Mouse (Mus musculus): ENCODE data around the gene Polr1d.

Gene Polr1d

DNA sequence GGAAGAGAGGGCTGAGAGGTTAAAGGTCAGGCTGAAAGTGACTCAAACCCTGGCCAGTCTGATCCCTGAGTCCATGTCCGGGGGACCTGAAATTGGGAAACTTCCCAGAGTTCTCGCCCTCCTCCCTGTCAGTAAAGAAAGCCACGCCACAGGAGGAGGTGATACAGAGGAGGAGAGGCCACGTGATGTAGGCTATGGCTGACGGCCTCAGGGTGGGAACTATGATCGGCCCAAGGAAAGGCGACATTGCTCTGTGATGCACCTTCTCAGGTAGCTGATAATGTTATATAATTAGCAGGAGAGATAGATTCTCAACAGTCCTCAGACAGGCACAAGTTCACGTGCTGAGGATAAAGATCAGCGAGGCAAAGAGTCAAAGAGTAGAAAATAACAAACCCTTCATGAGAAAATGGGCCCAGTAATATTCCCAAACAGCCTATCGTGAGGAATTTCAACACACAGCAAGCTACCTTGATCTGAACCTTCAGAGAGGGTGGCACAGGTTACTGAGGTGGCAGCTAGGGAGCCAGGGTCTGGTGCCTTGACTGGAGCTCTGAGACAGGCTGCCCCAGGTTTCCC lies 20.0 kb upstream of the Polr1d start:
- no peak for DNase-seq

DNA sequence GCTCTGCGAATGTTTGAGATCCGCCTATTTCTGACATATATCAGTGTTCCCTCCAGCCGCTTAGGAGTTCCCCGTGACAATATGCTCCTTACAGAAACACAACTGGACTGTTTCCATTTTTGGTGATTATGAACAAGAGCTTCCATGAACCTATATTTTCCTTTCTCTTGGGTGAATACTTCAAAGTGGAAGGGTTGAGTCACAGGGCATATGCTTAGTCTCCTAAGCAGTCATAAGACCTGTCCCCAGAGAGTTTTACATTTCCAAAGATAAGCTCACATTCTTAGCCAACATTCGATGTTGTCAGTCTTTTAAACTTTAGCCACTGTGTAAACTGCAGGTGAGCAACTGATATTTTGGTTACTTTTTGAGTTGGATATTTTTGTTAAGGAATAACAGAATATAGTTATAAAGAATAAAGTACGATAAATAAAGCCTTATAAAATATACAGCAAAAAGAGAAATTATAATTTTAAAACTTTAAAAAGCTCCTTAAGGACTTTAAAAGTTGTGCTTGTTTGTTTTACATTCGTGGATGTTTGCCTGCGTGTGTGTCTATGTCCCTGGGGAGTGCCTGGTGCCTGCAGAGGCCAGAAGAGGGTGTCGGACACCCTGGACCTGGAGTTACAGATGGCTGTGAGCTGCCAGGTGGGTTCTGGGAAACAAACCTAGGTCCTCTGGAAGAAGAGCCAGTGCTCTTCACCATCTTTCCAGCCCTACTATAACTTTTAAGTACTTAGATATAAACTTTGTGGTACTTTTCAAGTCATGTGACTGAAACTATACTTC lies 19.0 kb upstream of the Polr1d start:
- DNase-seq, result no peak

DNA sequence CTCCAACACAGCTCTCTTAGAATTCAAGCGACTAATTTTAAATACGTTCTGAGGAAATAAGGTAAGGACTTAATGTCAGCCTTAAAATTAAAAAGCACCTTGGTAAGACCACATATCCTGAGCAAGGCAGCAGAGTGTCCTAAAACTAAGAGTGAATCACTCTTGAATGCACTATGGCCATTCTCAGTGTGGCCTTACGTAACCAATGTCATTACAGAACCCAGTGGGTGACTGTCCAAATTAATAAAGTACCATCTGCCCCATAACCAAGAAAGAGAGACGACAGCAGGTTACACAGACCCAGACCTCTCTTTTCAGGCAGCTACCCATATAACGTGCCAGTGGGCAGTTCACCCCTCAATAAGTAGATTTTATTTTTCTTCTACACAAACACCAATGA lies 18.2 kb upstream of the Polr1d start:
- no peak for DNase-seq

DNA sequence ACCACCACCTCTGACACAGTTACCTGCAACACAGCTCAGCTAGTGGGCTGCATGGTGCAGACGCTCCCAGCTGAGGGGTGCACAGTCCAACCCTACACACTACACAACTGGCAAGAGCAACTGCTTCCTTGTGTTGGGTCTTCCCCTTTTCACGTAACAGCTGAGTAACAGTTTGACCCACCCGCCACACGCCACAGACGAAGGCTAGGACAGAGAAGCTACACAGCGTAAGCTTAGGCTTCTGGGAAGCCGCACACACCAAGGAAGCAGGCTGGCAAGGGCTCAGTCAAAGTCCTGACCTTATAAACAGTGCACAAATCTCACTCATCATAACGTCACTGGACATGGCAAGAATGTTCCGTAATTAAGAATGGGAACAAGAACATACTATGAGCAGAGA lies 17.5 kb upstream of the Polr1d start:
- DNase-seq, result no peak

DNA sequence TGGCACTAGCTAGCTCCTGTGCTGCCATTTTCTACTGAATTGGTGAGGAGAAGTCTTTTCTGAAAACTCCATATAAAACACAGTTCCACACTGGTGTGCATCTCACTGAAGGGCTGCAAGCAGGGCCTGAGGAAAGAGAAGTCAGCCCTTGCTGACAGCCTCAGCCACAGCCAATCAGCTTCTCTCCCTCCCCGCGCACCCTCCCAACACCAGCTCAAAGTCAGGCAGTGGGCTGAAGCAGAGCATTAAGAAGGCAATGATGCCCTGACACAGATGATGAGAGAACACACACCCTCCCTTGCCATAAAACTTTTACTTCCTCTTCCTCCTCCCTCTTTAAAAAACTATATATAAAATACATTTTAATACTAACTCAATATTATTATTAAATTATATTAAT lies 16.8 kb upstream of the Polr1d start:
- DNase-seq, result peak; percentile 34

DNA sequence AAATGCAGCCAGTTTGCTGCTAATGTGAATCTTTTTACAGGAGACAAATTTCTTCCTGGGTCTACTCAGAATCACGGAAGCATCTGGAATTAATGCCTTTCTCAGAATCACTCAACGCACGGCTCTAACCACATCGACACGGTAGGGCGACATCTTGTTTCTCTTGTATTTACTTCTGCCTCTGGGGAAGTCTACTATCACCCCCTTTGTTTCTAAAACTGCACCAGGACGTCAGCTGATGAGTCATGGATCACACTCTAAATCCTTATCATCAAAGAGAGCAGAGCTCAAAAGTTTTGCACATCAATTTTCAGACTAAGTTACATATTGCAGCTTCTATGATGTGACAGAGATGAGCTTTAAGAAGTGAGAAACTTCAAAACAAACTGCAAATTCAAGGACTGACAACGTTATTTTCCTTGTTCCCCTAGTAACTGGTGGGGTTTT lies 13.6 kb upstream of the Polr1d start:
- DNase-seq, result no peak

DNA sequence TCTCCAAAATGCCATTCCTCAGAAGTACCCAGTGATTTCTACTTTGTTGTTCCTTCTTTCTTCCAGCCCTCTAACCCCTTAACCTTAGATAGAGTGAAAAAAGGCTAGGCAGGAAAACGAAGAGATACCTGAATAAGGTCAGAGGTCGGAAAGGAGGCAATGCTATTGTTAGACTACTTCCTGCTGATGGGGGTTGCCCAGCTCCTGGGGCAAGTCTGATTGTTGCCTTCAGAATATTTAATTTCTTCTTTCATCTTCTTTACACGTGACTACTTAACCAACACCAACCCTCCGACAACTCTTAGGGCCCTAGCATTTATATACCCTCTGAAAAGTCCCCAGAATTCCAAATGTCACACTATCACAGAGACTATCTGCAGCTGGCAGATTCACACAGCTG lies 10.7 kb upstream of the Polr1d start:
- no peak for DNase-seq

DNA sequence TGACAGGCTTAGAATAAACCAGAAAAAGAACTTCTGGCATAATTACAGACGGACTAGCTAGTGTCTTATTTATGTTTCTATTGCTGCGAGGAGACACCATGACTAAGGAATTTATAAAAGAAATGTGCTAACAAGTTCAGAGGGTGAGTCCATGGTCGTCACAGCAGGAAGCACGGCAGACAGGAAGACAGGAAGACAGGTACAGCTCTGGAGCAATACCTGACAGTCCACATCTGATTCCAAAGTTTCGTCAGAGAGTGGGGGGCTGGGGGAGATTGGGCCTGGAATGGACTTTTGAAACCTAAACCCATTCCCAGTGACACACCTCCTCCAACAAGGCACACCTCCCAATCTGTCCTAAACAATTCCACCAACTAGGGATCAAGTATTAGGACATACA lies 9.9 kb upstream of the Polr1d start:
- no peak for DNase-seq

DNA sequence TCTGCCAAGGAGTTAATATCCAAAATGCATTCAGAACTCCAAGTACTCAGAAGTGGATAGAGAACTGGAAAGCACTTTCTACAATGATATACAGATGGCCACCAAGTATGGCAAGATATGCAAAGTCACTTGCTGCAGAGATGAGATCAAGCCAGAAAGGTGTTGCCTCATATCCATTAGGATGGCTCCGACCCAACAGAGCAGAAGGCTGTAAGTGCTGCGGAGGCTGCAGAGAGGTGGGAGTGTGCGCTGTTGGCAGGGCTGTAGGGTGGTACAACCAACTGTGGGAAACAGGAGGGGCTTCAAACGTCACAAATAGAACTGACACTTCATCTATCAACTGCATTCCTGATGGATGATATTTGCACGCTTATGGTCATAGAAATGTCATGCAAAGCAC lies 8.0 kb upstream of the Polr1d start:
- no peak for DNase-seq

DNA sequence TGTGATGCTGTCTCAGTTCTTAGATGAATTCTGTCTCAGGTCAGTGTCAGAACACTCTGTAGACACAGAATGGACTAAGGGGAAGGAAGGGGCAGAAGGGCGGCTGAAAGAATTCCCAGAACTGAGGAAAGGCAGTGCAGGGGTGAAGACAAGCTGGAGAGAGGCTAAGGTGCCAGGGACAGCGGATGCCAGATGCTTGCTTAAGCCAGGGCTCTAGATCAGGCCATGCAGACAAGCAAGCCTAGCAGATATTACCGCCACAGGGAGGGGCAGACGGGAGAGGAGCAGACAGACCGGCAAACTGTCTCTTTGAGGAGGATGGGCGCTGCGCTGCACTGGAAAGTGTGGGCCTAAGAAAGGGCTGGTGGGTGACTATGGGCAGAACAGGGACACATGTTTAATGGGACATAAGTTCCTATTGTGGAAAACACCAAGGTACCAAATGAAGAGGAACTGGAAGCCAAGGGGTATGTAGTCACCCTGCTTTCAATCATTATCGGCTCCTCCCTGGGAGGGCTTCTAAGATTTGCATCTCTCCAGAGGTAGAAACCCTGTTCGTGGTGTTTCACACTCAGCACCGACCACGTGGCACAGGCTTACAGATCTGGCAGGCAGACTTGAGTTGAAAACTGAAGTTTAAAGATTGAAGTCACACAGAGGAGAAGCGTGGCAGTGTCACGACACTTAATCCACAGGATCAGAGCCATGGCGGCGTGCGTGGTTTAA lies 5.9 kb upstream of the Polr1d start:
- no peak for DNase-seq

DNA sequence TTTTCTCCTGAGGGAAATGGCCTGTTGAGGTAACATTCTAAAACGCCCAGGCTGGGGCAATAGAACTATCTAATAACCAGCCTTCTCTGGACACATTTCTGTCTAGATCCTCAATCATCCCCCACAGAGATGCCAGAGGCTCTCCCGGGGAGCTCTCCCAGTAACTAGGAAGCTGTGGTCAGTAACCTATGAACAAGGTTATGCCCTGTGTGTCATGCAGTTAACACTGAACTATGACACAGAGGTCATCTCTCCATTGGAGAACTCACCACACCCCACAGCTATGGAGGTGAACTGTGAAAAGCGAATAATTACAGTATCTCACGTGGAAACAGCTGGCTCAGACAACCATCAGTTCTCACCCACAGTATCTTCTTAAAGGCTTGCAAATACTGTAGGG lies 5.0 kb upstream of the Polr1d start:
- DNase-seq, result no peak

DNA sequence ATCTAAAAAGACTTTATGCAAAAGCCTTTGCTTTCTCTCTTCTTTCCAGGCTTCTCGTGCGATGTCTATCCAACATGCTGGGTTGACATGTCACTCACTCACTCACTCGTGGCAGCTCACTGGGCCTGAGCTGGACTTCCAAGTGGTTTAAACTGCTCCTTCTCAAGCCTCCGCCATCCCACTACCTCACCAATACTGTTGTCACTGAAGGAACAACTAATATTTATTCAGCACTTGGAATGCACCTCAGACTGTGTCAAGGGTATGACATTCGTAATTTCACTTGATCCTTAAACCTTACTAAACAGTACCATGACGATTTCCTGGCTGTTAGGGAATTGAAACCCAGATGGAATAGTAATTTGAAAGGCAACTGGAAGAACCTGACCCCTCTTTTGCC lies 3.0 kb upstream of the Polr1d start:
- no peak for DNase-seq

DNA sequence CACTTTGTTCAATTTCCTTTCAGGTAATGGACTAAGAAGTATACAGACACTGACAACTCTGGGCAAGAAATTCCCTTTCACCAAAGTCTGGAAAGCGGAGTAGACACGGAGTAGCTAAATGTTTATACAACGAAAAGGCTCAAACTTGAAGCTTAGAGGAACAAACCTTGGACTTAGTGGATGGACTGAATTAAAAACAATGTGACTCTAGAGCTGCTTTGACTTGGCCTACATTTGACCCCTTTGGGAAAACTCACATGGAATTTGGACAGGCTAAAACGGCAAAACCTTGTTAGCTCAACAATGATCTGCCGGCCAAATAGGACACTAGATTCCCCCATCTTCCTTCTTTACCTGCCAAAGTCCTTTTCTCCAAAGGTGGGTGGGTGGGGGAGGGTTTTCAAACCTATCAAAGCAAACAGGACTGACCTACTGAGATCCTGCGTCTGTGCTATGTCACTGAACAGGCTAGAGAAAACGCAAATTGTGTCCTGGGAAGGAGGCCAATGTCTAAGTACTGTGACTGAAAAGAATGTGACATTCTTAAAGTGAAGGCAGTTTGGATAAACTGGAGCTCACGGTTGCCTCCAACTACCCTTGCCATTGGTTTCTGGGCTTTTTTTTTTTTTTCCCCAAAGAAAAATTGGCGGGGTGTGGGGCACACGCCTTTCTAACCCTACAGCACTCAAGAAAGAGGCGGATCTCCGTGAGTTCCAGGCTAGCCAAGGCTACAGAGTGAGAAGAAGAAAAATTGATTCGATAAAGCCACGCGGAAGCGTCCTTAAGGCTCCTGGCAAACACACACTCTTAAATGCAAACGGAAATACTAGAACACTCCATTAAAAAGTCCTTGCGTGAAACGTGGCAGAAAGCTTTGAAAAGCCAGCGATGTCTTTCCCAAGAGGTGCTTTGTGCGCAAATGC lies 1.5 kb upstream of the Polr1d start:
- no peak for DNase-seq

DNA sequence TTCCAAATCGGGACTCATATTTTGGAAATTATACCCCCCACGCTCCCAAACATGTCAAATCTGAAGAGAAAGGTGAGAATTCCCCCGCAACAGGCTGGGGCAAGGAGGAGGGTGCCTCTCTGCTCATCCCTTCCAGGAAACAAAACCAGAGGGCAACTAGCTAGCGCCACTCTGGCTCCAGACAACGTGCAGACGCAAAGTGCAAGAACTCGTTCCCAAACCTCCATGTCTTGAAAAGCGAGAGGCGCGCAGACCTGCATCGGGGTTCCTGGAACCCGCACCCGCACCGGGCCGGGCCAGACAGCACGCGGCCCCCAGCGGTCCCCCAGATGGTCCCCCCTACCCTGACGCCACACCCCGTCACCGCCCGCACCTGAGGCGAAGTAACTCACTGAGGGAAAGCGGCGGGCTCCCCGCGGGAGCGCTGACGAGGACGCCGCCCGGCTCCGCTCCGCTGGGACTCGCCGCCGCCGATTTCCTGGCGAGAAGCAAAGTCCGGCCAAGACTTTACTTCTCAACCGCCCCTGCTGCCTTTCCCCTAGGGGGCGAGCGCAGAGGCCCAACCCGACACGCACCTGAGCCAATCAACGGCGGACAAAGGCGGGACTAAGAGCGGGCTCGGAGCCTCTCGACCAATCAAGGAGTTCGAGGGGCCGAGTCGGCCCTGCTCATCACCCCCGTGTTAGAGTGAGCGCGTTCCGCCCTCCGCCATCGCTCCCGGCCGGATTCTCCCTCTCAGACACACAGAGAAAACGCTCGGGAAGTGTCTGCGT lies 638 bp upstream of the Polr1d start, which contains the start of gene Lnx2:
TSS of gene Lnx2 (minus strand) at position 561 of the 773 bp plus-strand sequence.
- peak; percentile 99 for DNase-seq

DNA sequence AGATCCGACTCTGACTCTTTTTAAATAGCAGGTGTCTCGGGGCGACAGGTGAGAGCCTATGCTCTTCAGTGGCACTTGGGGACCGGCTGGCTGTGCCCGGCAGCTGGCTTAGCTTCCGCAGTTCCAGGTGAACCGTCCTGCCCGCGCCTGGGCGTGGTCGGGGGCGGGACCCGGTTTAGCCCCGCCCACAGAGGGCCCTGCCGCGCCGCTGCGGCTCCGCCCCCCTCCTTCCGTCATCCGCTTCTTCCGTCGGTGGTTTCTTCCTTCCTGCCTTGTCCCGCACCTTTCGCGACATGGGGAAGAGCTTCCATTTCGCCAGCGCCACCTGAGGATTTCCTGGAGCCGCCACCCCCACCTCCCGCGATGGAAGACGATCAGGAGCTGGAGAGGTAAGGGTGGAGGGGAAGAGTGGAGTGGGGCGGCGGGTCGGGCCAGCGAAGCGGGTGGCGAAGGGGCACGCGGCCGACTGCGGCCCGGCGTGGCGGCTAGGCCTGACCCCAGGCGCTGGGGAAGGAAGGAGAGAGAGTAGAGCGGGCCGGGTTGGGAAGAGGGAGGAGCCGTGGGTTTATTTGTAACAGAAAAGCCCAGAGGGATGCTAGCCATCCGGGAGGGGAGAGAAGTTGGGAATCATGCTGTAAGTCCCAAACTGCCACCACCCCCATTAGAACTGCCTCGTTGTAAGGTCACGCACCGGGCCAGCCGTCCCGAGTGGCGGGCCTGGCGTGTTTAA lies 620 bp downstream of the Polr1d start:
- DNase-seq, result peak; percentile 97

DNA sequence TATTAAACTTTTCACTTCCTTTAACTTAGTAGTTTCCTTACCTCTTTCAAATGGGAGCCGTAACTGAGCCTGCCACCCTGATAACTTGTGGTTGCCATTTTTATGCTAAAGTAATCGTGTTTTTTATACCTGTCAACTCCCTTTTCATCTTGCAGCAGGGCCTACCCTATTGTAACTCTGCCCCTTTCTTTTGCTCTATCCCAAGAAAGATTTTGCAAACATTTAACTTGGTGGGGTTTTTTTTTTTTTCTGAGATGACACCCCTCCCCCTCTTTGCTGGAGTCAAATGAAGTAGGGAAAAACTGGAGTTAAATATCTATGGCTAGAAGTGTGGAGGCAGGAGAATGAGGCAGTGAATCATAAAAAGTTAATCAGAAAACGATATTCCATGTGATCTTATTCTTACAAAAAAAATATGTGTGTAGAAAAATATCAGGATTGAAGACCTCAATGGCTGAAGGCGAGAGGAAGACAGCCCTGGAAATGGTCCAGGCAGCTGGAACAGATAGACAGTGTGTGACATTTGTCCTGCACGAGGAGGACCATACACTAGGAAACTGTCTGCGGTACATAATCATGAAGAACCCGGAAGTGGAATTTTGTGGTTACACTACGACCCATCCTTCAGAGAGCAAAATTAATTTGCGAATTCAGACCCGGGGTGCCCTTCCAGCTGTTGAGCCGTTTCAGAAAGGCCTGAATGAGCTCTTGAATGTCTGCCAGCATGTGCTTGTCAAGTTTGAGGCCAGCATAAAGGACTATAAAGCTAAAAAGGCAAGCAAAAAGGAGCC lies 1.5 kb downstream of the Polr1d start:
- DNase-seq, result no peak

DNA sequence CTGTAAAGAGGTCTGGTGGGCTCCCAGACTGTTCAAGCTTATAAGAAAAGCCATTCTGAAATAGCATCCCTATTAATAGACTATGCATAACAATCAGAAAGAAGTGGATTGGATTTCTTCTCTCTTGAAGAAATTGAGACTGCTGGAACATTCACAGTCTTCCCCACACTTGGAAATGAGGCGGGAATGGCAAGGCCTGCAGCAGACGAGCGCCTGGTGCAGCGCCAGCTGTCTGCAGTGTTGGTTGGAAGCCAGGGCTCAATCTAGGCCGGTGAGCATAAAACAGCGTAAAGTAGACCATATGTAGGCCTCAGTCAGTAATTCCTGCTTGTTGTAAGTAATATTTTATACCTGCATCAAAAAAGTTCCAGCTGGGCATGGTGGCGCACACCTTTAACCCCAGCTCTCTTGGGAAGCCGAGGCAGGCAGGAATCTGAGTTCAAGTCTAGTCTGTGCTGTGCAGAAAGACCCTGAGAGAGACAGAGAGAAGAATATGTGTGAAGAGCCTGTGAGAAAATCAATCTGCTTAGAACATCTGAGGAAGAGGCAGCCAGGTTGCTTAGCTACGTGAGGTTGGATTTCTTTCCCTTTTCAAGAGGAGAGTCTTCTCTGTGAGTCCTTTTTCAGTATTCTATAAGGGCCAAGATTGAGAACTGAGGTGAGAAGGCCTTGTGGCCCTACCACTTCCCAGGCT lies 8.5 kb downstream of the Polr1d start:
- DNase-seq, result no peak

DNA sequence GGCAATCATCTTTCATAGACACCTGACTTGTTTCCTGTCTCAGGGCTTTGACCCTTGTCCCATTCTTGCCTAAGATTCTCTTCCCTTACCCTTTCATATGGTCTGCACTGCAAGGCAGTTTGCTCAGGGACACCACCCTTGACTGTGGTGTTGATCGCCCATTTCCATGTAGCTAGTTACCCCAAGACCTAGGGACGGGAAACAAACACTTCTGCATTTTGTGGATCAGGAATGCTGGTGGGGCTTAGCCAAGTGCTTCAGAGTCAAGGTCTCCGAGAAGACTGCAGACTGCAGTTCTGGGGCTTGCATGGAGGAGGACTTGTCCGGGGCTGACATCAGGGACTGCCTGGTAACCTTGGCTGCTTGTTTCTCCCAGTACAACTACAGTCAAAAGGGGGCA lies 10.0 kb downstream of the Polr1d start:
- no peak for DNase-seq

DNA sequence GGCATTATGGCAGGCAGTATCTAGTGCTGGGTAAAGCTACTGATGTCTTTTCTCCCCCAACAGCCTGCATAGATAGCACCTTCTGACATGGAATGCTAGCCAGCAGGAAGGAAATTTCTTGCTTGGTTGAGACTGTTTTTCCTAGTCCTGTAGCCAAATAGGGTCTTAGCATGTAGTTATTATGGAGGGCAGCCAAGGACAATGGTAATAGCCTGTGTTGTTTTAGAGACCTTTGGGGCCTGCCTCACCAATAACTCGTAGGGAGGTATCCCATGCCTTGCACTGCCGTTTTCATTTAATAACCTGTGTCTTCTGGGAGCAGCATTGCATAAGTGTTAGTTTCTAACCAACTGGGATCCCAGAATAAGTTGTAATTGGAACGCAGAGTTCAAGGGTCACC lies 13.0 kb downstream of the Polr1d start:
- DNase-seq, result no peak

All from thymus, postnatal 25 days (tissue).